Mouse (Mus musculus) liver, embryonic 14.5 days (tissue): ENCODE results near the gene Gm29110. TPM values are rescaled to one million over a fixed set of nuclear protein-coding genes. Genes with fewer than 3 reads are reported as not detected.
"Not testable (repeated sequence)": the region's sequence is repeated elsewhere in the genome, so short reads cannot be mapped to it uniquely, and the experiment has no call there.

Experiments
- ATAC-seq: fragments of 200-750 bp; cut with Nextera tagmentation; 2 replicates; pipeline ENCODE4 v1.8.0; 2017; ENCODE audit warnings: moderate number of reproducible peaks, mild to moderate bottlenecking, moderate library complexity; ENCODE audit not compliant: insufficient read depth
- DNase-seq, 3 experiments: peaks; one replicate each; pipeline ENCODE4 v3.0.0-alpha.2; 2012 to 2013; ENCODE audit warnings: low read depth in 3 of 3, low spot score in 3 of 3
- H3K27ac ChIP-seq: fragments of 300-500 bp; sonication (generic); 2 replicates; pipeline ENCODE4 v1.5.1; 2014; ENCODE audit warnings: moderate library complexity, mild to moderate bottlenecking, control low read depth, inconsistent platforms
- H3K27me3 ChIP-seq: fragments of 300-500 bp; sonication (generic); 2 replicates; pipeline ENCODE4 v1.6.1; 2014; ENCODE audit warnings: mild to moderate bottlenecking, low read length, moderate library complexity; ENCODE audit not compliant: control insufficient read depth, insufficient read depth
- H3K36me3 ChIP-seq: fragments of 300-500 bp; sonication (generic); replicated peaks from 2 replicates; pipeline ENCODE4 v1.6.1; 2014; ENCODE audit warnings: low read depth; ENCODE audit not compliant: control insufficient read depth, insufficient read depth
- H3K4me1 ChIP-seq, 2 experiments: fragments of 200-500 bp in 1 of 2; fragments of 300-500 bp in 1 of 2; sonication (generic) in 1 of 2; replicated peaks; 2 replicates each; pipeline ENCODE4 v1.6.1; 2012 to 2014; ENCODE audit warnings: antibody characterized with exemption in 1 of 2, inconsistent platforms in 1 of 2, low read length in 1 of 2; ENCODE audit not compliant: control insufficient read depth in 2 of 2, insufficient read depth in 2 of 2
- H3K4me2 ChIP-seq: fragments of 300-500 bp; sonication (generic); 2 replicates; pipeline ENCODE4 v1.6.1; 2014; ENCODE audit warnings: low read depth, mild to moderate bottlenecking, control low read depth, moderate library complexity
- H3K4me3 ChIP-seq, 2 experiments: fragments of 200-500 bp in 1 of 2; fragments of 300-500 bp in 1 of 2; sonication (generic) in 1 of 2; 2 replicates each; pipeline ENCODE4 v1.5.1; 2012 to 2014; ENCODE audit warnings: low read depth in 2 of 2, low read length in 2 of 2, mild to moderate bottlenecking in 2 of 2, control low read depth in 1 of 2, inconsistent platforms in 1 of 2, moderate library complexity in 1 of 2; ENCODE audit not compliant: insufficient read depth in 1 of 2
- H3K9ac ChIP-seq: fragments of 300-500 bp; sonication (generic); replicated peaks from 2 replicates; pipeline ENCODE4 v1.6.1; 2014; ENCODE audit warnings: mild to moderate bottlenecking, control low read depth, moderate library complexity
- H3K9me3 ChIP-seq: fragments of 300-500 bp; sonication (generic); 2 replicates; pipeline ENCODE4 v1.6.1; 2016; ENCODE audit warnings: low read length, mixed read lengths; ENCODE audit not compliant: control insufficient read depth
- WGBS: fragments of 180-500 bp; shearing (Covaris S2); extraction: QIAGEN DNeasy Blood & Tissue Kit; methylation state at CpG from one replicate; pipeline ENCODE4 v1.1.7; 2014; ENCODE audit not compliant: insufficient replicate concordance; 5-methylcytosine and 5-hydroxymethylcytosine counted together
- polyA plus RNA-seq, 2 experiments: library from polyadenylated mRNA; depleted of rRNA in 1 of 2; stranded (reverse) in 1 of 2; unstranded in 1 of 2; fragments of >200 nt; fragmentation: Nextera tagmentation in 1 of 2; extraction: Ambion mirVana in 1 of 2; gene quantifications; 2 replicates each; pipeline versions ENCODE4 v1.2.1 to v1.2.3; 2012 to 2014

Gene Gm29110
- polyA plus RNA-seq (2012; rRNA removed) (not detected in 2 replicates), polyA plus RNA-seq (2014; fragmentation: Nextera tagmentation; extraction: Ambion mirVana) (not detected in 2 replicates)

DNA sequence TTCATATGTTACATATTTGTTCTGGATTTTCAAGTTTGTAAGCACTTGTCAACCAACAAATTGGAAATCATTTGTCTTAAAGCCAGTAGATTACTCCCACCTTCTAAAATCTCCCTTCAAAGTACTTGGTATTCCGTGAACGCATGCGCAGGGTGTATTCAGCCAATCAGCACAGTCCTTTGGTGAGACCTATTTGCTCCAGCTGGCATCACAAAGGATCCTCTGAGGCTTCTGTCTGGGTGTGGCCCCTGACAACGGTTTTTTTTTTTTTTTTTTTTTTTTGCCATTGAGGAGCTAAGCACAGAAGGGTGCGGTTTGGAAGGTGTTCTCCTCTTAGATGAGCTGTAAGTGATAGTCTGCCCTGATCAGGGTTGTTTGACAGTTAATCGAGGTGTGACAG lies at the start of gene Gm29110:
TSS of gene Gm29110 (plus strand) at position 301 of the 400 bp plus-strand sequence.
- not testable (repeated sequence) for H3K4me2 ChIP-seq, DNase-seq, H3K36me3 ChIP-seq, ATAC-seq, H3K9ac ChIP-seq, H3K4me3 ChIP-seq, H3K27ac ChIP-seq, H3K27me3 ChIP-seq, H3K4me1 ChIP-seq, H3K9me3 ChIP-seq
- WGBS = 57% methylated on average over 1 of the region's 6 CpGs

Other genes with a start within 250 kb of the Gm29110 start
- not detected in 2 replicates for gene Gm21913, start 153.4 kb downstream of the Gm29110 start, polyA plus RNA-seq (2012; rRNA removed)
- not detected in 2 replicates for gene Gm21913, start 153.4 kb downstream of the Gm29110 start, polyA plus RNA-seq (2014; fragmentation: Nextera tagmentation; extraction: Ambion mirVana)